Mouse (Mus musculus): ENCODE data around the gene Ptgr1. TPM values are rescaled to one million over a fixed set of nuclear protein-coding genes. Genes with fewer than 3 reads are reported as not detected.

The Ptgr1 gene
- polyA plus RNA-seq, 1 experiment from 2014 or later = 3.9 TPM

- Histone ChIP-seq H3K27me3 (ENCODE audit: control insufficient read depth, insufficient read depth, low read depth, low read length) (no peaks in the 10 kb centered on the region), H3K9me3 (replicated peaks; ENCODE audit: control insufficient read depth, low read length, poor library complexity, severe bottlenecking) (peaks cover 12% of the 10 kb centered on the region; the same call in 1 of the 2 replicates), H3K9ac (ENCODE audit: low read depth, low read length) (no peak overlapping the region), H3K27ac (ENCODE audit: low read length) (no peak overlapping the region), H3K4me3 (ENCODE audit: low read depth, low read length) (no peak overlapping the region), H3K4me2 (ENCODE audit: low read length) (no peak overlapping the region), H3K4me1 (ENCODE audit: control insufficient read depth, insufficient read depth, low read length) (no peaks in the 10 kb centered on the region), H3K36me3 (ENCODE audit: control insufficient read depth, insufficient read depth, low read length) (no peaks in the 10 kb centered on the region)
- 45% methylated on average over 5 of the region's 5 CpGs for WGBS
- ATAC-seq = no peak
These were observed 61.3 kb downstream of the Ptgr1 start for GRCm38 (mm10) chr4:58925664-58926063.

GRCm38 (mm10) chr4:58923933-58924332 lies 63.0 kb downstream of the Ptgr1 start:
- WGBS = 75% methylated on average over 2 of the region's 2 CpGs
- Histone ChIP-seq H3K9ac (ENCODE audit: low read depth, low read length) (no peak overlapping the region), H3K27ac (ENCODE audit: low read length) (no peak overlapping the region), H3K9me3 (replicated peaks; ENCODE audit: control insufficient read depth, low read length, poor library complexity, severe bottlenecking) (peaks cover 12% of the 10 kb centered on the region; the same call in 1 of the 2 replicates), H3K4me2 (ENCODE audit: low read length) (no peak overlapping the region), H3K27me3 (ENCODE audit: control insufficient read depth, insufficient read depth, low read depth, low read length) (no peaks in the 10 kb centered on the region), H3K4me3 (ENCODE audit: low read depth, low read length) (no peak overlapping the region), H3K4me1 (ENCODE audit: control insufficient read depth, insufficient read depth, low read length) (no peaks in the 10 kb centered on the region), H3K36me3 (ENCODE audit: control insufficient read depth, insufficient read depth, low read length) (no peaks in the 10 kb centered on the region)
- ATAC-seq = no peak

Other genes starting within 250 kb of the Ptgr1 start
- gene Olfr267, start 199.4 kb downstream of the Ptgr1 start, polyA plus RNA-seq (2015; fragmentation: Nextera tagmentation; extraction: Ambion mirVana) = not detected in 2 replicates
- gene Ecpas, start 74.4 kb downstream of the Ptgr1 start, polyA plus RNA-seq (2015; fragmentation: Nextera tagmentation; extraction: Ambion mirVana) = 33.2 and 38.6 TPM in 2 replicates
- 3.0 and 3.3 TPM in 2 replicates for gene Zkscan16, start 43.5 kb downstream of the Ptgr1 start, polyA plus RNA-seq (2015; fragmentation: Nextera tagmentation; extraction: Ambion mirVana)
- 5.2 and 5.5 TPM in 2 replicates for gene Dnajc25, start 7.9 kb upstream of the Ptgr1 start, polyA plus RNA-seq (2015; fragmentation: Nextera tagmentation; extraction: Ambion mirVana)
- 6.4 and 7.6 TPM in 2 replicates for gene Gm20503, start 16.1 kb upstream of the Ptgr1 start, polyA plus RNA-seq (2015; fragmentation: Nextera tagmentation; extraction: Ambion mirVana)
- gene Gng10, start 48.0 kb upstream of the Ptgr1 start, polyA plus RNA-seq (2015; fragmentation: Nextera tagmentation; extraction: Ambion mirVana) = 219 and 224 TPM in 2 replicates
- gene AI481877, start 151.9 kb upstream of the Ptgr1 start, polyA plus RNA-seq (2015; fragmentation: Nextera tagmentation; extraction: Ambion mirVana) = 0.04 TPM in 1 of 2 replicates, not detected in the other
- 18.1 and 22.2 TPM in 2 replicates for gene Ugcg, start 202.1 kb upstream of the Ptgr1 start, polyA plus RNA-seq (2015; fragmentation: Nextera tagmentation; extraction: Ambion mirVana)

Measured in midbrain, embryonic 16.5 days (tissue).